Mouse (Mus musculus) kidney, adult 9 months (tissue): ENCODE measurements around the gene Fam124a.
A peak's percentile ranks its signal among the peaks of the same experiment; 100 is the strongest.

Experiments used
- DNase-seq: peaks from one replicate; pipeline ENCODE4 v3.0.0; 2022

Gene Fam124a

GRCm38 (mm10) chr14:62575862-62576261, 20.3 kb downstream of the Fam124a start:
- DNase-seq: no peak

DNA sequence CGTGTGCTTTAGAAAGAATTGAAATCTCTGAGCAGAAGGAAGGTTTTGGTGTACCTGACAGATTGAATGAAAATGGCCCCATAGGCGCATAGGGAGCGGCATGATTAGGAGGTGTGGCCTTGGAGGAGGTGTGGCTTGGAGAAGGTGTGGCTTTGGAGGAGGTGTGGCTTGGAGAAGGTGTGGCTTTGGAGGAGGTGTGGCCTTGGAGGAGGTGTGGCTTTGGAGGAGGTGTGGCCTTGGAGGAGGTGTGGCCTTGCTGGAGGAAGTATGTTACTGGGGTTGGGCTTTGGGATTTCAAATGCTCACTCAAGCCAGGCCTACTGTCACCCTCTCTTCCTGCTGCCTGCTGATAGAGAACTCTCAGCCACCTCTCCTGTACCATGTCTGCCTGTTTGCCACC, 25.4 kb downstream of the Fam124a start:
- no peak for DNase-seq

DNA sequence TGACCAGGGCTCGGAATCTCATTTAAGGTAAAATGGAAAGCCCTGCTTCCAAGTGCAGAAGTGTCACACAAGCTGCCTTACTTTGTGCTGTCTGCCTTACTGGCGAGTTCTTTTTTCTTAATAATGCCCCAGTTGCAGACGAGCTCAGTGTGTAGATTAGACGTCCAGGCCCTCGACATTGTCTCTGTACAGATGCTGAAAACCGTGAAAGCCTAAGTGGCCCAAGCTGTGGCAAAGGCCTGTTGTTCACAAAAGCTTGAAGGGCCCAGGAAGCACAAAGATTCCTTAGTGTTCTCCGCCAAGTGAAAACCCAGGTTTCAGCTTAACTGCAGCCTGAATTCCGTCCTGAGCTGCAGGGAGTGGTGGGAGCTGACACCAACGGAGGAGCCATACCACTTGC, 26.2 kb downstream of the Fam124a start:
- no peak for DNase-seq

DNA sequence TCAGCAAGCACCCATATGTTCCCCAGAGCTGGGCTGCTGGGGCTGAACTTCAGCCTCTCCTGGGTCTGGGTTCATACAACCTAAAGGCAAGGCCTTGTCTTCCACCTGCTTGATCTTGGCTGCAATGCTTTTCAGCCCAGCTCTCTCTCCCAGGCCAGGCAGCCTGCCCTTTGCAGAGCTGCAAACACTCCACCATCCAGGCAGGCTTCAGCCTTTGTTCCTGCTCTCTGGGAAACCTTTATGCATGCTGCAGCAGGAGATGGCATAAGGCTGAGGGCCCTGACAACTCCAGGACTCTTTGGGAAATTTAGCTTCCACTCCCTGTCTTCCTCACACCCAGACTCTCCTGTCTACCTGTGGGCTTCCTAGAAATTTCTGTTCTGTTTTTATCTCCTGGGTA, 29.1 kb downstream of the Fam124a start:
- no peak for DNase-seq

DNA sequence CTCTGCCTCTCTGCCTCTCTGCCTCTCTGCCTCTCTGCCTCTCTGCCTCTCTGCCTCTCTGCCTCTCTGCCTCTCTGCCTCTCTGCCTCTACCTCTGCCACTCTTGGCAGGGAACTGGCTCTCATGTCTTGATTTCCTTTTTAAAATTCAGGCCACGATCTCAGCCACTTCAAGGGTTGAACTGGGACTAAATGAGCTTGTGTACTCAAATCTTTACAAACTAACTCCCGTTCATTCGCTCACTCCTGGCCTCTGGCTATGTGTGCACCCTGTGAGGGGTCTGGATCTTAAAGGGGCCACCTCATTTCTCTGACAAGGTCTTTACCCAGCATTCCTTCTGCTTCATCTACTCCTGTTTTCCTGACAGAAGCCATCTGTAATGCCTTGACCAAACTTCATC, 29.8 kb downstream of the Fam124a start:
- peak; percentile 29 for DNase-seq

DNA sequence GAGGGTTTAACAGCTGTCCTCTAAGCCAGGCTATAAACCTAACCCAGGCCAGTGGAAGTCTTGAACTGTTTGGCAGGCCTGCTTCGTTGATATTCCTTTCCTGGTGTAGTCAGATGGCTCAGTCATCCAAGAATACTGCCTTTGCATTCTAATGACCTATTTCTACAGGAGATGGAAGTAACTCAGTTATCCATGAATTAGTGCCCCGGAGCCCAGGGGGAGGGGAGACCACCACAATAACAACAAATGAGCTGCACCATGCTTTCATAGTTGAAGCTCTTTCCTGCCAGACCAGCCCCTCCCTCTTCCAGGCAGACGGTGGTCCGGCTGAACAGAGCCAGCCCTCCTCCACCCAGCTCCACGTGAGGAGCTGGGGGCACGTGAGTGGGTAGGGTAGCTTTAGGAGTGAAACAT, 44.6 kb downstream of the Fam124a start:
- no peak for DNase-seq

DNA sequence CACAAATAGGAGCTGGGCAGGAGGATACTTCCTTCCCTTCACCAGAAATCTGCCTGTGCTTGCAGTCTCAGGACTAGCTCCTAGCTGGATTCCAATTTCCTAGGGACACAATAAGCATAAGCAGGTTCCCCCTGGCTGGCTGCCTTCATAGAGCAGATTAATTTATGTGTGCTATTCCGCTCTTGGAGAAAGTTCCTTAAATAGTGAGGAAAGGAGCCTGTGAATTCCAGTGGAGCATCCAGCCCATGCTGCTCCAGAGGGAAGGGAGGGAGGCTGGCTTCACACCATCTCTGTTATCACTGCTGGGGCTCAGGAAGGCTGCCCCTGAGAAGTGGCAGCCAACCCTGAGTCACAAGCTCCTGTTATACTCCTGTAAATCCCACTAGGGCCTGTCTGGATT, 46.7 kb downstream of the Fam124a start:
- no peak for DNase-seq

DNA sequence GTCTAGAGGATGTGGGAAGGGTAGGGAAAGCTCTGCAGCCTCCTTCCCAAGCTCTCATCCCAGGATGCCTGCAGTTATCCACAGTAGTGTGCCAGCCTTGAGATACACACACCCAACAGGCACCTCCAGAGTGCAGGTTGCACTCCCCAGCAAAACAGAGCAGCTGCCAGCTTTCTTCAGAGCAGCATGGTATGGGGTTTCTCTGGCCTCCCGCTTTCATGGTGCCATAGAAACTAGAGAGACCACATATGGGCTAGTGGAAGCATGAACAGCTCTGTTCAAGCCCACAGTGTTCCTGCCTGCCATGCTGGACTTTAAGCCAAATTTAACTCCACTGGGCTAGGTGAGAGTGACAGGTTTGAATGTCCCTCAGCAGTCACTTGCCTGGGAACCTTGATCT, 47.3 kb downstream of the Fam124a start:
- no peak for DNase-seq

DNA sequence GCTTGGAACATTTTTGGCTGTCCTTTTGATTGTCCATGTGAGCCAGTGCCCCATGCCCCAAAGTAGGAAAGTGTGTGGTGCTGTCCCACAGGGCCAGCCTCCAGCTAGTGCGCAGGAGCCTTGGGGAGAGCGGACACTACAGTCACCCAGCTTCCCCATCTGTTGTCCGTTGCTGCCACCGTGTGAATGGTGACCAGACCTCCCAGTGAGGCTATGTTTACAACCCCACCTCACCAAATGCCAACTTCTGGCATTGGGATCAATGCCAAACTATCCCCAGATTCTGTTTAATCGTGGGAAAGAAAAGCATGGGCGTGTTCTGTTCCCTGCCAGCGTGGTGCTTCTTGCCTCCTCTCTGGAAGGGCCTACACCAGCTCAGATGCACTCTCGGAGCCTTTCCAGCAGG, 52.3 kb downstream of the Fam124a start:
- DNase-seq: no peak

GRCm38 (mm10) chr14:62609904-62610303, 54.4 kb downstream of the Fam124a start:
- no peak for DNase-seq

- no peak for DNase-seq
These were observed 66.9 kb downstream of the Fam124a start for GRCm38 (mm10) chr14:62622393-62622792.

GRCm38 (mm10) chr14:62627951-62628350, 72.4 kb downstream of the Fam124a start:
- DNase-seq: no peak

GRCm38 (mm10) chr14:62637436-62638344, 82.2 kb downstream of the Fam124a start:
- no peak for DNase-seq

DNA sequence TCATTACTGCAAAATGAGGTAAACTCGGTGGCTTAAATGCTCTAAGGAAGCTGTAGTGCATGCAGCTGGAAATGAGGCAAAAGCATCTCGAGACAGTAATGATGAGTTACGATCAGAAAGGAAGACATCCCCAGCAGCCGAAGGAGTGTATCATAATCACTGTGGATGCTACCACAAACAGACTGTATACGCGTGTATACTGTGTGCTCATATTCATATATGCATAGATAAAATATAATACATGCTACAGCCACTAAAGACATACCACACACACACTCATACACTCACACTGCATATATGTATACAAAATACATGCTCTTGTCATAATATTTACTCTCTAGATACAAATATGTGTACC, 82.8 kb downstream of the Fam124a start:
- no peak for DNase-seq

- DNase-seq: no peak
These were observed 83.6 kb downstream of the Fam124a start for GRCm38 (mm10) chr14:62639111-62639510.

- no peak for DNase-seq
These were observed 84.0 kb downstream of the Fam124a start for GRCm38 (mm10) chr14:62639551-62639950.

- DNase-seq: no peak
These were observed 84.9 kb downstream of the Fam124a start for GRCm38 (mm10) chr14:62640396-62640795.

- peak; percentile 11 for DNase-seq
These were observed 86.8 kb downstream of the Fam124a start for GRCm38 (mm10) chr14:62642368-62642767.

DNA sequence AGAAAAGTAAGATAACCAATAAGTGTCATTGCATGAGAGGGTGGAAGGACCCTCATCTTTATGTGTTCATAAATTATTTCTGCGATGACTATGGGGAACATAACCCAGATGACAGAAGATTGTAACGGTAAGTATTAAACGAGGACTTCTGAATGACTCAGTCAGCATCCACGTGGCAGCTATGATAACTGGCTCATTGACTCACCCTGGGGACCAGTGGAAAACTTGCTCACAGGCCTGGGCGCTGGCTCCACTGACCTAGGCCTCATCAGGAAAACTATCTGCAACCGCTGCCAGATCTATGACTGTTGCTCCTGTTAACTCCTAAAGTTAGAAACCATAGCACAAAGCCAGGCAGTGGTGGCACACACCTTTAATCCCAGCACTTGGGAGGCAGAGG, 92.9 kb downstream of the Fam124a start:
- DNase-seq: no peak

GRCm38 (mm10) chr14:62650376-62650775, 94.8 kb downstream of the Fam124a start:
- DNase-seq: no peak

DNA sequence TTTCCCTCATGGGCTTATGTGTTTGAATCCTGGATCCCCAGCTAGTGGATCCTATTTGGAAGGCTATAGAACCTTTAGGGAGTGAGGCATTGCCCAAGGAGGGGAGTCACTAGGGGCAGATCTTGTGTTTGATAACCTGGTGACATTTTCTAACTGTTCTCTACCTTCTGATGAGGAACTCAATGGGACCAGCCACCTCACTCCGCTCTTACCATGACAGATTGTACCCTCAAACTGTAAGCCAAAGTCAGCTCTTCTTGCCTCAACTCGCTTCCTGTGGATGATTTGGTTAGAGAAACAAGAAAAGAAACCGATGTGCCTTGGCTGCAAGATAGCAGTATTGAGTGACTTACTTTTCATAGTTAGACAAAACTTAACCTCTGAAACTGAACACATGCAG, 96.2 kb downstream of the Fam124a start:
- no peak for DNase-seq

GRCm38 (mm10) chr14:62655996-62656395, 100.5 kb downstream of the Fam124a start:
- DNase-seq: no peak

- no peak for DNase-seq
These were observed 101.9 kb downstream of the Fam124a start for GRCm38 (mm10) chr14:62657469-62657868.
